Mouse (Mus musculus) liver, adult (tissue): Measurements from ENCODE around the gene Hpn.

Source experiments
- GATA4 ChIP-seq: IDR thresholded peaks from 2 replicates; pipeline ENCODE4 v1.6.1; 2014; ENCODE audit warnings: mild to moderate bottlenecking, low read length; ENCODE audit not compliant: insufficient replicate concordance

Hpn gene

GRCm38 (mm10) chr7:31126211-31126751, 11.2 kb upstream of the Hpn start:
- TF ChIP-seq GATA4, result no peak

- TF ChIP-seq GATA4, result no peak
Measured at GRCm38 (mm10) chr7:31125116-31125515, 10.0 kb upstream of the Hpn start.

GRCm38 (mm10) chr7:31124381-31124780, 9.3 kb upstream of the Hpn start:
- TF ChIP-seq GATA4, result no peak

- TF ChIP-seq GATA4, result no peak
Measured at GRCm38 (mm10) chr7:31123697-31124096, 8.6 kb upstream of the Hpn start.

GRCm38 (mm10) chr7:31122641-31123631, 7.8 kb upstream of the Hpn start:
- TF ChIP-seq GATA4, result no peak

- TF ChIP-seq GATA4, result no peak
Measured at GRCm38 (mm10) chr7:31119556-31119955, 4.5 kb upstream of the Hpn start.

GRCm38 (mm10) chr7:31118486-31118885, 3.4 kb upstream of the Hpn start:
- no peak for TF ChIP-seq GATA4

GRCm38 (mm10) chr7:31117465-31117864, 2.4 kb upstream of the Hpn start:
- no peak for TF ChIP-seq GATA4

- TF ChIP-seq GATA4, result no peak
Measured at GRCm38 (mm10) chr7:31116721-31117145, 1.6 kb upstream of the Hpn start.

GRCm38 (mm10) chr7:31115587-31116043, 525 bp upstream of the Hpn start:
- TF ChIP-seq GATA4, result peak; percentile 91; the same call in 1 of the 2 replicates

- no peak for TF ChIP-seq GATA4
Measured at GRCm38 (mm10) chr7:31114646-31115045, 444 bp downstream of the Hpn start.

GRCm38 (mm10) chr7:31113800-31114199, 1.3 kb downstream of the Hpn start:
- TF ChIP-seq GATA4, result no peak

- no peak for TF ChIP-seq GATA4
Measured at GRCm38 (mm10) chr7:31112036-31112435, 3.1 kb downstream of the Hpn start.

- peak; percentile 71; the same call in 1 of the 2 replicates for TF ChIP-seq GATA4
Measured at GRCm38 (mm10) chr7:31110861-31111385, 4.2 kb downstream of the Hpn start.

GRCm38 (mm10) chr7:31109796-31110195, 5.3 kb downstream of the Hpn start:
- TF ChIP-seq GATA4, result no peak

GRCm38 (mm10) chr7:31109091-31109490, 6.0 kb downstream of the Hpn start:
- no peak for TF ChIP-seq GATA4
